Mouse (Mus musculus): ENCODE measurements at regions not wholly inside any gene's neighbourhood (a gene's known extent, or its start where the extent isn't known, plus 50 kb on each side); places are given as distances from the start of the nearest gene placed in this dataset.

DNA sequence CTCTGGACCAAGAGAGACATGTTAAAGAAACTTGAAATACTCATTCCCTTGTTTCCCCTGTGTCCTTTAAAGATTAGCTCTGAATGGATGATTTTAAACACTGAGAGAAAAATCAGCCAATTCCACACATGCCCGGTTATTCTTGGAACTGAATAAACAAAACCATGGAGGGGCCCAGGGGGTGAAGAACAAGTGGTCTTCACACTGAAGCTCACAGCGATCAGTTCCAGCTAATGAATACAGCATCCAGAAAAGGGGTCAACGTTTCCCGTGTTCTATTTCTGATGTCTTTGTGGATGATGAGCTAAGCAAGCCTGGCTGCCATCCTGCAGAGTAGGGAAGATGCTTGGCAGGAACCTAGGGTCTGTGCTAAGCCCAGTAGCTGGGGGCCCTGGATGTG lies 182.3 kb downstream of the Irs2 start:
- DNase-seq (ENCODE audit: low spot score in 2 of 2) = no peak

DNA sequence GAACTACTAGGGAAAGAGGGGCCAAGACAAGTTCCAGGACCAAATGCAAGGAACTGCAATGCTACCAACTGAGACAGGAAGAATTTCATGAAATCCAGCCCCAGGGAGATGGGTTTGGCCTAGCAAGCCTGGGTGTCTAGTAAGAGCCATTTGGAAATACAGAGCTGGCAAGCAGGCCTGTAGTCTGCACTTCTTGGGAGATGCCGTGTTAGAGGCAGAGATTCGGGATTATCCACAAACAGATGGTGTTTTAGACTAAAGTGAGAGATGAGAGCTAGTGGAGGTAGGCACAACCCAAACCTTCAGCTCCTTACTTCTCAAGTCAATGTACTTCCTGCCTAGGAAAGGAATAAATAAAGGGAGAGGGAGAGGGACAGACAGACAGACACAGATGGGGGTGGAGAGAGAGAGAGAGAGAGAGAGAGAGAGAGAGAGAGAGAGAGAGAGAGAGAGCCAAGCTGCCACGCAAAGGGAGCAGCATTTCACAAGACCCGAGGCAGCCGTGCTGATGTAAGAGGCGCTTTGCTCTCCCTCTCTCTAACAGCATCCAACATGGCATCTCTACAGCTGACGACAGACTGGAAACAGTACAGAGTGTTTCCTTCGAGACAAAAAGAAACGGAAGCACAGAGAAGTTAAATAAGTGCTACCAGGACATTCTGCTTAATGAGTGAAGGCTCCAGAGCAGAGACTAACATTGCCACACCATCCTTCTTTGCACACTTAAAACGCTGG lies 182.9 kb downstream of the Irs2 start:
- DNase-seq (ENCODE audit: low spot score in 2 of 2) = no peak

DNA sequence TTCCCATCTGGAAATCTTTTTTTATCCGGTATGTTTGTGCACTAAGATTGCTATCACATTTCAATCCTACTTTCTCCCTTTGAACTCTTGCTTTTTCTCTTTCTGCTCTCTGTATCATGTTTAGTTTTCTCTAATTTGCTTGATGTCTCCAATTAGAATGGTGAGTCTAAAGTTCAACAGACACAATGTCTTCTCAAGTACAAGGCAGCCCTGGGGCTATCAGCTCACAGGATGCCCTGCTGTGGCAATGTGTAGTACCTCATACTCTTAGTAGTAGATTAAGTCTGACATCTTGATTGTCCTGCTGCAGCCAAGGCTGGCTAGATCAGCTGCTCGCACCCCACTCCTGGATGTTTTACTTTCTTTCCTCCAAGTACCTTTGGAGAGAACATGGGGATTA lies 186.4 kb downstream of the Irs2 start:
- no peak for DNase-seq (ENCODE audit: low spot score in 2 of 2)

DNA sequence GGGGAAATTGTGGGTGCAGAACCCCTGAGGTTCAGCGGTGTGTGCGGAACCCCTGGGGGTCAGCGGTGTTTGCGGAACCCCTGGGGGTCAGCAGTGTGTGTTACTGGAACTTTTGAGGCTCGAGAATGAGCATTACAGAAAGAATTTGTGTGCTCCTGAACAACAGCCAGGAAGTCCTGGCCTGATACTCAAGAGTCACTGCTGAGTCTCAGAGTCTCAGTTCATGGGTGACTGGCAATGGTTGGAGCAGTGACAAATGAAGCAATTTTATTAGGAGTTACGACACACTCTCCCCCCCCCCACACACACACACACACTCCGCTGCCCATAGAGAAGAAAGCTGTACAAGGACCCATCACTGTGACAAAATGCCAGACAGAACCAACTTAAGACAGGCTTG lies 193.8 kb downstream of the Irs2 start:
- DNase-seq (ENCODE audit: low spot score in 2 of 2) = no peak

DNA sequence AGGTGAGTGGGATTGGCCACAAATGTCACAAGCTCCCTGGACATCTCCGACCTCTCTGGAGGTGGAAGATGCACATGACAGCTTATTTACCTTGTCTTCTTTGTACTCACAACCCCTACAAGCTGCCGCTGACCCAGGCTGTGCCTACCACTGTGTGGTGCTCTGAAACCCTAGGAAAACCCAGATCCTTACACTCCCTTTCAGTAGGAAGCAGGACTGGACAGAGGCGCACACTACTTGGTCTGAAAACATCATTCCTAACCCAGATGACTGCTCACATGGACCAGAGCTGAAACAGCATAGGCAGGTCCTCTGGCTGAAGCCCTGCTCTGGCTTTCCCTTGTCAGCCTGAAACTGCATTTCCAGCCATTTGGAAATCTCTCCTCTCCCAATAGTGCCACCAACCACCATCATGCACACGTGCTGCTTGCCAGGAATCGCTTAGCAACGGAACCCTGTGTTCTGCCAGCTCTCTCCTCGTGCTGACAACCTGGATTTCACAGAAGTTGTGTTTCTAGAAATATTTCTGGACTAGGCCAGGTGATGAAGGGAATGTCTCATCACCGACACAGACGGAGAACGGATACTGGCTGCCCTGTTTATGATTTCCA lies 196.1 kb downstream of the Irs2 start:
- DNase-seq (ENCODE audit: low spot score in 2 of 2) = no peak

DNA sequence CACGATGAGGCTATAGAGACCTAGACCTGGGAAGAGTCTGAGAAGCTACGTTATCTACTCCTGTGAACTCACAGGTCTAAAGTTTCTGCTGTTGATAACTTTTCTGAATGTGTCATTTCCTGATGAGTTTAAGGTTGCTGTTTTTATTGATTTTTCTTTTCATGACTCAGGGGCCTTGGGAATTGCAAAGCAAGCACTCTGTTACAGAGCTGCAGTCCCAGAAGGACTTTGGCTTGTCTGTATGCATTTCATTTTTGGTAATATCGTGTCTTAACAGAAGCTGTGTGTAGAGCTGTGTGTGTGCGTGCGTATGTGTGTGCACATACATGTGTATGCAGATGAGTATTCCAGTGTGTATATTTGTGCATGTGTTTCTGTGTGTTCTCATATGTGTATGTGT lies 201.2 kb downstream of the Irs2 start:
- DNase-seq (ENCODE audit: low spot score in 2 of 2) = no peak

DNA sequence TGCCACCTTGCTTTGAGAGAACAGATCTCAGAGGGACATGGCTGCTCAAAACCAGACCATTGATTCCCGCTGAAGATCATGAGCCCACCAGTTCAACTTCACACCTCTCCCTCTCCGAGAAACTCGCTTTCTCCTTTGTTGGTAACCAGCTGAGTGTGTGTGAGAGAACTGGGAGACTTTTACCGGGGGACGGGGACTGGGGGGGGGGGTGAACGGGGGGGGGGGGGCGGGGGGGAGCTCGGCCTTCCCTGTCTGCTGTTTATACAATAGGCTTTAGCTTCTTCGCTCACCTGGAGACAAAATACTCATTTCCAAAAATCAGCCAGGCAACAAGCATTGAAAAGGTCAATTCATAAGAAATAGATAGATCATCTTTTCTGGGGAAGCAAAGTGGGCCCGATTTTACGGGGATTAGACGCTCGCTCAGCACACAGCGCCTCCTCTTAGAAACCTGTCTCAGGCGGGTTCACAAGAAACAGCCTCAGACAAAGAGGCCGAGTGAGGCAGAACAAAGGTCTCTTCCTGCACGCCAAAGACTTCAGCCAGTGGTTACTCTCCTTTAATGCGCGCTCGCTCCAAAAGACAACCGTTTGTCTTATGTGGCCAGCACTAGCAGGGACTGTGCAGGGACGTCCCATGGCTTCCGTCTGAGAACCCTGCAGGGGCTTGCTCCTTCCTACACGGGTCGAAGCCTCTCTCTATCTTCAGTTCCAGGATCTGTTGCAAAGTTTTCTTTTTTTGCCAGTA lies 202.7 kb downstream of the Irs2 start:
- no peak for DNase-seq (ENCODE audit: low spot score in 2 of 2)

DNA sequence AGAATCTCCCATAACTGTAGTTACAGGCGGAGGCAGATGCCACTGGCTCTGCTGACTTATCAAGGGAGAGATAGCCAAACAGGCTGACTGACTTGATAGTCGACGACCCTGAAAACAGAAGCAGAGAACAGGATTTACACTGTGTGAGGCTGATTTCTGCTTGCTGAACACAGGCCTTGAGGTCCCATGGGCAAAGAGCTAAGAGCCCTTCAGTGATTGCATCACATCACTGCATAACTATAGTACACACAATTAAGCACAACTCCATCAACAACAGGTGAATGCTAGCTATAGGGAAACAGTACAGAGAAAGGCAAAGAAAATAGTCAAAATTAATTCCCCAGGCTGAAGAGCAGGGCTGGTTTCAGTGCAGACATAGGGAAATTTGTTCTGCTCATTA lies 203.3 kb downstream of the Irs2 start:
- no peak for DNase-seq (ENCODE audit: low spot score in 2 of 2)

DNA sequence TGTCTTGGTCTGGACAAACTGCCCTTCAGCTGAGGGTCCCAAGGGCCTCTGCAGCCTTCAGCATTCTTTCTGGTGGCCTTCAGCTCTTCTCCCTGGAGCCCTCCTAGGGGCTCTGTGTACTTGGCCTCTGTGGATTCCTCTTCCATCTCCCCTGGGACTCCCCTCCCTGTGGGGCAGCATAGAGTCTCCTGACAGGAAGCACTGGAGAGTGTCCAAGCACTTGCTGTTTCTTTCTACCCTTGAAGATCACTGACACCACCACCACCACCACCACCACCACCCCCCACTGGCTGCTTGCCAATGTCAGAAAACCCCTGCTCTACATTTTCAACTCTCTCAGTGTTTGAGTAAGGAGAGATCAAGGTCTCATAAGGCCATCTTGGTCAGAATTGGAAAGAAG lies 206.3 kb downstream of the Irs2 start:
- DNase-seq (ENCODE audit: low spot score in 2 of 2) = no peak

DNA sequence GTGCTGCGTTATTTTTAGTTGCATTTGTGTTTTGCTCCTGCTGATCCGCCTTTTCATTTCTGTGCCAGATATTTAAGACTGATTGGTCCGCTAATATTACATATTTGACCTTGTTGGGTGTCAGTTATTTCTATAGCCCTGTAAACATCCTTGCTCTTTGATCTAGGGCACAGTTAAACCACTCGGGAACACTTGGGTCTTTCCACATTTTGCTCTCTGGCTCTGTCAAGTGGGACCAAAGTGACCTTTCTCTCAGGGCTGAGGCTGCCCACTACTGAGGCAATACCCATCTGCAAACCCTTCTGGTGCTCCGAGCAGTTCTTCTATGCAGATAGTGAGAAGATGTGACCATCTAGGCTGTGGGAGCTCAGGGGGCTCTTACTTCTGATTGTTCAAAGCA lies 206.7 kb downstream of the Irs2 start:
- no peak for DNase-seq (ENCODE audit: low spot score in 2 of 2)

DNA sequence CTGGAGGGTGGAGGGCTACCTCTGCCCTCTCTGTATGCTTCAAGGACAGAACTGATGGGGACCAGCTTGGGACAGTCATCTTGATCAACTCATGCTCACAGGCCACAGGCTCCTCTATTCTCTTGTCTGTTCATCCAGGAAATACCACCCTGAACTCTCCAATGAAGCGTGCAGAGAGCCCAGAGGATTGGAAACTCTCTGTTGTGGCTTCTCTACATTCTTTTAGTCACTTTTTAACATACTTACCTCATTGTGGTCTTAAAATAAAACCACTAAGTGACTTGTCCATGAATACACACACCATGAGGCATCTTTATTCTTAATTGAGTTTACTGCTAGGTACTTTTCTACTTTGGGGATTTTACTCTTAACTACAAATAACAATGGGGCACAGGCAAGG lies 209.8 kb downstream of the Irs2 start:
- no peak for DNase-seq (ENCODE audit: low spot score in 2 of 2)

DNA sequence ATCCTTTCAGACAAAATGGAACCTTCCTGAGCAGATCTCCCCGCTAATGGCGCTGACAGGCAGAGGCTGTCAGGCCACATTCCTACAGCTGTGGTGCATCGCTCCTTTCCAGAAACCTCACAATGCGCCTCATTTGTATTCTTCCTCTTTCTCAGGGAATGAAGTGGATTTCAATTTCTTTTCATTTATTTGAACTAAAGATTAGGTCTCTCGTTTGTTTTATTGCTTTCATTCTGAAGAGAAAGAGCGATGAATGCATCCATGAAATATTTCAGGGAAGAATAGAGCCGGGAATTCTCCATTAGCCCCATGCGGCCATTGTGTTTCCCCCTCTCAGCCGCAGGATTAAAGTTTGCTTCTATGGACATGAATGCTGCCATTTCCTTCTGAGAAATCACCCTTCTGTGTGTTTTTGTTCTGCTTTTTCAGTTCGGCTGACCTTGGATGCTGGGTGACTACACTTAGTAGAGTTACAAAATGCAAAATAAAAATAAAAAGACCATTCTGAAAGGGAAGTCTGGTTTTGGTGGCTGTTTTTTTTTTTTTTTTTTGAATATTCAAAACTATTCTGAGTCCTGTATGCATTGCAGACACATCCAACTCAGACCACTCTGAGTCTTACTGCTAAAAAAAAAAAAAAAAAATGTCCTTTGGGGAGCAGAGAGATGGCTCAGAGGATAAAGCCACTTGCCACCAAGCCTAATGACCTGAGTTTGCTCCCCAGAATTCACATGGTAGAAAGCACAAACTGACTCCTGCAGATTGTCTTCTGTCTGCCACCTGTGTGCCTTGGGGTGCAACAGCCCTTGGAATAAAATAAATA lies 213.7 kb downstream of the Irs2 start:
- DNase-seq (ENCODE audit: low spot score in 2 of 2) = no peak

DNA sequence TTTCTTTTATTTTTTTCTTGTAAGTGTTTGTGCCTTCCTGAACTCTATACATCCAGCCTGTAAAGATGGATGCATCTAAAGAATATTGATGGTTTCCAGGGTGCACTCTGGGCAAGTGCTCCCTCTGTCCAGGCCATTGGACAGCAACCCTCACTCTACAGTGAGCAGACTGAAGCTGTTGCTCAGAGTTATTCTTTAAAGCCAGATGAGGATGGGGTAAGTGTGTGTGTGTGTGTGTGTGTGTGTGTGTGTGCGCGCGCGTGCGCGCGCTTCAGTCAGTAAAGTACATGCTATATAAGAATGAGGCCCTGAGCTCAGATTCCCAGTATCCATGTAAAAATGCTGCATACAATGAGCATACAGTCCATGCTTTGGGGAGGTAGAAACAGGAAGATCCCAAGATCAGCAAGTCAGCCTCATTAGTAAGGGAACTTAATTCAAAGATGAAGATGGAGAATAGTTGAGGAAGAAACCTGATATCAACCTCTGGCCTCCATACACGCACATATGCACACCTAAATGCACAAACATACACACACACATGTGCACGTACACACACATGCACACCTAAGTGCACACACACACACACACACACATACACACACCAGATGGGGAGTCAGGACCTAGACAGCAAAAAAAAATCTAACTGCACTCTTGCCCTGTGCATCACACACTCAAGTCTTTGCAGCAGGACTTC lies 214.4 kb downstream of the Irs2 start:
- no peak for DNase-seq (ENCODE audit: low spot score in 2 of 2)

DNA sequence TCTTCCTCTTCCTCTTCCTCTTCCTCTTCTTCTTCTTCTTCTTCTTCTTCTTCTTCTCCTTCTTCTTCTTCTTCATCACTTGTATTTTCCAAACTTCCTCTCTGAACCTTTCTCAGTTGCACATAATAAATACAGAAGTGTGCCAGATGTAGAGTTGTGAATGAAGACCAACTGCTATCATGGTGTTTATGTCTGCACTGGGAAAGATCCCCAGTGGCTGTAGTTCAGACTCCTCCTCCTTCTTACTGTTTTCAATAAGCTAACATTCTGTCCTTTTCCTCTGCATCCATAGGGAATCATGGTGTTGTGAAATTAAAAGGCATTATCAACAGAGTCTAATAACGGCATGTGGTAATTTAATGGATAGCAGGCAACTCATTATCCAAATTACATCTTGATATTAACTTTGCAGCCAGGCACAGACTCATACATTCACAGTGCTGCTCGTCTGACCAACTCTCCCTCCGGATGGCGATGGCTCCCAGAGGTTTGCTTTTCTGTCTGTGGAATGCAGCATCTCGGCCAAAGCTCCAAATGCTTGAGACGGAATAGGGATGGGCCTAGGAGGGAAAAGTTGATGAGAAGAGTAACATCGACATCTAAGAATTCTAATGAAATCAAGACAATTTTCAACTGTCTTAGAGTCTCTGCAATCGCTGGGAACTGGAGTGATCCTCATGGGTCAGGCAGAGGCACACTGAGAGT lies 219.6 kb downstream of the Irs2 start:
- DNase-seq (ENCODE audit: low spot score in 2 of 2) = no peak

DNA sequence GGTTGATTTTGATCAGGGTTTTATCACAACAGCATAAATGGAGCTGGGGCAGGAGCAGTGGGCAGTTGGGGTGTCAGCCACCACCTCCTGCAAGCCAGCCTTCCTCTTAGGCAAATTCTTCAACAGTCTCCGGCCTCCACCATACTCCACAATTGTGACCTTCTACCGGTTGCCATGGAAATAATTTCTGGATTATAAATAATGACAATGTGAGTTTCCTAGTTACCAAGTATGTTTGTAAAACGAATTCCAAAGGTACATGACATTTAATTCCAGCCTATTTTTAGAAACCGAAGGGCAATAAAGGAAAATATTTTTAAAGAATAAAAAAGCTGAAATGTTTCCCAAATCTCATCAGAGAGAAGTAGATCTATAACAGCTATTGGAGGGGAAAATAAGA lies 222.5 kb downstream of the Irs2 start:
- no peak for DNase-seq (ENCODE audit: low spot score in 2 of 2)

DNA sequence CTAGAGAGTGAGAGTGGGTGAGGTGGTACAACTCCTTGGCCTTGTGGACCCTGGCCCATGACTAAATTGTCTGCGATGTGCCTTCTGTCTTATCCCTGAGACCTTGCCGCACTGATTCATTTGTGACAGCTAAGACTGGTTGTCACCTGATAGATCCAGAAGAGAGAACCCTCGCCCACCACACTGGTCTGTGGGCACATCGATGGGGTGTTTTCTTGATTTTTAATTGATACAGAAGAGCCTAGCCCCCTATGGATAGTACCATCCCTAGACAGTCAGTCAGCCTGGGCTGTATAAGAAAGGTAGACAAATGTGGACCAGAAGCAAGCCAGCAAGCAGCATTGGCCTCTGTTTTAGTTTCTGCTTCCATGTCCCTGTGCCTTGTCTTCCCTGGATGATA lies 222.9 kb downstream of the Irs2 start:
- DNase-seq (ENCODE audit: low spot score in 2 of 2) = no peak

DNA sequence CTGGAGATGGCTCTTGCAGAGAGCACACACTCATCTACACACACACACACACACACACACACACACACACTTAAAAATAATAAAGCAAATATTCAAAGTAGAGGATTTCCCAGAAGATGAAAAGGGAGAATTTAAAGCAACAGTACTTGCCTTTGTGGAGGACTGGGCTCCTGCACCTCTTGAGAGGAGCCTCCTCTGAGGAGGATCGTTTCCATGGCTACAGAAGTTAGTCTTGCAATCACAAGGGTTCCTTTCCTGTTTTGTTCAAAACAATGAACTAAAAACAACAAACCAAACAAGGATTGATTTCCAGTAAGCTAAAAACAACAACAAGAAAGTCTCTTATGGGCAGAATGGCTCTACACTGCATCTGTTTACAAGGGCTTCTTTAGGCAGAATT lies 223.8 kb downstream of the Irs2 start:
- no peak for DNase-seq (ENCODE audit: low spot score in 2 of 2)

DNA sequence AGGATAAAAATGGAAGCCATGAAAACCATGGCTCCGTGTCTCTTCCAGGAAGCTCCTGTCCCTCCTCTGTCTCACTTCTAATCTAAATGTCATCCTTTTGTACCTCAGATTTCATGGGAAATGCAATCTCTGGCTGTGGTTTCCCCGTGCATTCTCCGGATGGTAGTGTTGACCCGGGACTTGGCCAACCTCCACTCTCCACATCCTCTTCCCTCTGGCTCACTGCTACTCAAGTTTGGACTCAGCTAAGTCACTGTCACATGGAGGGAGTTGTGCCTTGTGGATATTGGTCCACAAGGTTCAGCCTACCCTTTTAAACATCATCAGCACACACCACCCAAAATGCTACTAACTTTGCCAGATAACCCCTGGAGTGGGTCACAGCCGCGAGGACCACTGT lies 226.4 kb downstream of the Irs2 start:
- DNase-seq (ENCODE audit: low spot score in 2 of 2) = no peak

DNA sequence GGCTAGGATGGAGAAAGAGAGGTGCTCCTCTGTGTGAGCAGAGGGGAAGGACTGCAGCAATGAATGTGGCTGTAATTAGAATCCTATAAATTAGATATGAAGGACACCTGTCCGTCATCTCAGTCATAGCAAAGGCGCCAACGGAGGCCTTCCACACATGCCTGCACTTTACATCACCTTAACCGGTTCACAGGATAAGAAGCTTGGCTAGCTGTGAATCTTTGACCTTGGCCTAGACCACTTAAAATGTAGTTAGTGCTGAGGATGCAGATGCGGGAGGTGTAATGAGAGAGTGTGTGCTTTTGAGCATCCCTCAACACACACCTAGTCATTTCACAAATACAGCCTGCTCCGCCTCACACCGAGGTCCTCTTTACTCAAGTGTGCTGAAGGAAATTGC lies 228.6 kb downstream of the Irs2 start:
- DNase-seq (ENCODE audit: low spot score in 2 of 2) = no peak

DNA sequence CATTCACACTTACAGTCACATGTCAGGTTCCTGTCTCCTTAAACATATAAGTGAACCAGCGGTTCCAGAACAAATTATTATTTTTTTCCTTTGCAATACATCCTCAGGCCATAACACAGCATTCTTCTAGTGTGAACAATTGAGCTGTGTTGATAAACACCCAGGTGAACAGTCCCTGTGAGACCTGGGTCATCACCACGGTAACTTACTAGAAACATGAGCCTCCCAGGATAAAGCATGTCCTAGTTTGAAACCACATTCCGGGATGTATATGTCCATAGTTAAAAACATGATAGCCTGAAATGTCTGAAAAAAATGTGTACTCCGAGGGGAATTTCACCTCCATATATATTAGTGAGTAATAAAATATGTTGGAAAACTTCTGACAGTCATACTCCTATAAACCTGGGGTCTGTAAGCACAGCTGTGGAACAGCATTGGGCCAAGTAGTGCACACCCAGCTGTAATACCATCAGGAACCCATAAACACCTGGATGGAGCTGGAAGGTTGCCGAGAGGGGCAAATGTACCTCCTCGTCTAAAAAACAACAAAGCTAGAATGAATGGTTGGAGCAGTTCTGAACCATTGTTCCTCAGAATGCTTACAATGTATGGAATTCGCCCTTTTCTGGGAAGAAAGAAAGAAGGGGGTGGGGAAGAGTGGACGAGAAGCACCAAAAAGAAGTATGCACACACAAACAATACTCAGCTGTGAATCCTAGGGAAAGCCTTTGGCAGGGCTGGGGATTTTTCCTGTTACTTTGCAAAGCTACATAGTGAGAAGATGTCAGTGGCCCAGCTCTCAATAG lies 232.9 kb downstream of the Irs2 start:
- no peak for DNase-seq (ENCODE audit: low spot score in 2 of 2)
